Mouse (Mus musculus) bone marrow macrophage, adult 2 months (primary cell): ENCODE results near the gene Vamp8.

ENCODE experiments used
- CTCF ChIP-seq: IDR thresholded peaks from 2 replicates; pipeline ENCODE4 v1.5.1; 2012; ENCODE audit warnings: low read depth, mild to moderate bottlenecking, low read length, moderate library complexity
- POLR2A ChIP-seq: IDR thresholded peaks from 2 replicates; pipeline ENCODE4 v1.6.1; 2012; ENCODE audit warnings: mild to moderate bottlenecking, low read depth, low read length, borderline replicate concordance

GRCm38 (mm10) chr6:72371147-72371546, 19.4 kb downstream of the Vamp8 start:
- TF ChIP-seq POLR2A (no peak), CTCF (no peak)
